Mouse (Mus musculus): ENCODE measurements around the gene BC037034. TPM values are rescaled to one million over a fixed set of nuclear protein-coding genes. Genes with fewer than 3 reads are reported as not detected.
A peak's percentile ranks its signal among the peaks of the same experiment; 100 is the strongest.

The BC037034 gene
- polyA plus RNA-seq, 1 experiment from 2014 or later, result 3.9 TPM

GRCm38 (mm10) chr5:138280829-138281228 is 17.0 kb upstream of the BC037034 start:
- H3K9me3 ChIP-seq (replicated peaks; ENCODE audit: control insufficient read depth, low read length), result no peaks in the 10 kb centered on the region; the same call in 1 of the 2 replicates
- DNase-seq (ENCODE audit: low spot score) (no peak), ATAC-seq (replicated peaks; ENCODE audit: insufficient number of reproducible peaks, low FRiP score, low TSS enrichment, low read depth) (no peak)
- H3K4me2 ChIP-seq (ENCODE audit: low read depth, low read length), result no peak overlapping the region
- H3K4me1 ChIP-seq (ENCODE audit: control insufficient read depth, insufficient read depth, low read length), result peaks cover 13% of the 10 kb centered on the region
- H3K27ac ChIP-seq (replicated peaks; ENCODE audit: low read depth, low read length), result no peak overlapping the region
- H3K4me3 ChIP-seq (ENCODE audit: low read depth, low read length), result no peak overlapping the region; the same call in 1 of the 2 replicates
- no peaks in the 10 kb centered on the region for H3K27me3 ChIP-seq (ENCODE audit: control insufficient read depth, insufficient read depth, low read length)
- H3K9ac ChIP-seq (replicated peaks; ENCODE audit: low read length), result no peak overlapping the region
- H3K36me3 ChIP-seq (replicated peaks; ENCODE audit: control insufficient read depth, insufficient read depth, low read depth, low read length), result peaks cover 2% of the 10 kb centered on the region; the same call in 1 of the 2 replicates
- WGBS, result 87% methylated on average over 15 of the region's 15 CpGs

- DNase-seq (ENCODE audit: low spot score) (no peak), ATAC-seq (replicated peaks; ENCODE audit: insufficient number of reproducible peaks, low FRiP score, low TSS enrichment, low read depth) (no peak)
- Histone ChIP-seq H3K9me3 (replicated peaks; ENCODE audit: control insufficient read depth, low read length) (no peaks in the 10 kb centered on the region; the same call in 1 of the 2 replicates), H3K27me3 (ENCODE audit: control insufficient read depth, insufficient read depth, low read length) (no peaks in the 10 kb centered on the region), H3K4me2 (ENCODE audit: low read depth, low read length) (peak overlapping the region; percentile 27; the same call in 1 of the 2 replicates), H3K27ac (replicated peaks; ENCODE audit: low read depth, low read length) (no peak overlapping the region), H3K4me3 (ENCODE audit: low read depth, low read length) (peak overlapping the region; percentile 9; the same call in 1 of the 2 replicates), H3K9ac (replicated peaks; ENCODE audit: low read length) (no peak overlapping the region), H3K36me3 (replicated peaks; ENCODE audit: control insufficient read depth, insufficient read depth, low read depth, low read length) (peaks cover 2% of the 10 kb centered on the region; the same call in 1 of the 2 replicates), H3K4me1 (ENCODE audit: control insufficient read depth, insufficient read depth, low read length) (peaks cover 15% of the 10 kb centered on the region)
- 26% methylated on average over 25 of the region's 26 CpGs for WGBS
Observed at GRCm38 (mm10) chr5:138280425-138280768, 16.6 kb upstream of the BC037034 start.

GRCm38 (mm10) chr5:138279585-138280424 is 16.0 kb upstream of the BC037034 start, which contains the start of the genes Gm43720, Gpc2 and Stag3:
Gene Gm43720, minus strand, starts transcription at chr5:138279958.
Gene Gpc2, minus strand, starts transcription at chr5:138280005.
Gene Stag3, plus strand, starts transcription at chr5:138280240.
- peak; percentile 99 for DNase-seq (ENCODE audit: low spot score)

GRCm38 (mm10) chr5:138277994-138278393 is 14.2 kb upstream of the BC037034 start:
- 89% methylated on average over 7 of the region's 7 CpGs for WGBS
- Histone ChIP-seq H3K4me3 (ENCODE audit: low read depth, low read length) (no peak overlapping the region), H3K4me1 (ENCODE audit: control insufficient read depth, insufficient read depth, low read length) (peaks cover 20% of the 10 kb centered on the region), H3K4me2 (ENCODE audit: low read depth, low read length) (peak overlapping the region; percentile 67; the same call in 1 of the 2 replicates), H3K27me3 (ENCODE audit: control insufficient read depth, insufficient read depth, low read length) (no peaks in the 10 kb centered on the region), H3K9ac (replicated peaks; ENCODE audit: low read length) (peak overlapping the region; percentile 68; the same call in 1 of the 2 replicates), H3K9me3 (replicated peaks; ENCODE audit: control insufficient read depth, low read length) (no peaks in the 10 kb centered on the region; the same call in 1 of the 2 replicates), H3K36me3 (replicated peaks; ENCODE audit: control insufficient read depth, insufficient read depth, low read depth, low read length) (peaks cover 2% of the 10 kb centered on the region; the same call in 1 of the 2 replicates), H3K27ac (replicated peaks; ENCODE audit: low read depth, low read length) (no peak overlapping the region)
- ATAC-seq (replicated peaks; ENCODE audit: insufficient number of reproducible peaks, low FRiP score, low TSS enrichment, low read depth), result no peak
- DNase-seq (ENCODE audit: low spot score), result no peak

More at GRCm38 (mm10) chr5:138279585-138280424, 16.0 kb upstream of the BC037034 start, which contains the start of the genes Gm43720, Gpc2 and Stag3:
- peak; percentile 99 for ATAC-seq (replicated peaks; ENCODE audit: insufficient number of reproducible peaks, low FRiP score, low TSS enrichment, low read depth)
- no peak within 1 kb of the TSS for H3K27ac ChIP-seq (replicated peaks; ENCODE audit: low read depth, low read length)
- H3K4me3 ChIP-seq (ENCODE audit: low read depth, low read length), result peak within 1 kb of the TSS; percentile 70
- H3K9ac ChIP-seq (replicated peaks; ENCODE audit: low read length), result peak within 1 kb of the TSS; percentile 68
- H3K9me3 ChIP-seq (replicated peaks; ENCODE audit: control insufficient read depth, low read length), result no peaks in the 10 kb centered on the region; the same call in 1 of the 2 replicates
- under 1% methylated on average over 56 of the region's 56 CpGs for WGBS
- no peaks in the 10 kb centered on the region for H3K27me3 ChIP-seq (ENCODE audit: control insufficient read depth, insufficient read depth, low read length)
- peaks cover 2% of the 10 kb centered on the region; the same call in 1 of the 2 replicates for H3K36me3 ChIP-seq (replicated peaks; ENCODE audit: control insufficient read depth, insufficient read depth, low read depth, low read length)
- H3K4me1 ChIP-seq (ENCODE audit: control insufficient read depth, insufficient read depth, low read length), result peaks cover 20% of the 10 kb centered on the region
- H3K4me2 ChIP-seq (ENCODE audit: low read depth, low read length), result peak within 1 kb of the TSS; percentile 67

- Histone ChIP-seq H3K4me3 (ENCODE audit: low read depth, low read length) (peak overlapping the region; percentile 15), H3K36me3 (replicated peaks; ENCODE audit: control insufficient read depth, insufficient read depth, low read depth, low read length) (peaks cover 2% of the 10 kb centered on the region; the same call in 1 of the 2 replicates), H3K27me3 (ENCODE audit: control insufficient read depth, insufficient read depth, low read length) (no peaks in the 10 kb centered on the region), H3K27ac (replicated peaks; ENCODE audit: low read depth, low read length) (no peak overlapping the region), H3K9ac (replicated peaks; ENCODE audit: low read length) (peak overlapping the region; percentile 32), H3K4me1 (ENCODE audit: control insufficient read depth, insufficient read depth, low read length) (peaks cover 22% of the 10 kb centered on the region), H3K4me2 (ENCODE audit: low read depth, low read length) (peak overlapping the region; percentile 49), H3K9me3 (replicated peaks; ENCODE audit: control insufficient read depth, low read length) (no peaks in the 10 kb centered on the region; the same call in 1 of the 2 replicates)
- ATAC-seq (replicated peaks; ENCODE audit: insufficient number of reproducible peaks, low FRiP score, low TSS enrichment, low read depth), result no peak
- DNase-seq (ENCODE audit: low spot score), result peak; percentile 38
- WGBS, result 18% methylated on average over 41 of the region's 41 CpGs
Observed at GRCm38 (mm10) chr5:138275216-138276050, 11.6 kb upstream of the BC037034 start.

- H3K27me3 ChIP-seq (ENCODE audit: control insufficient read depth, insufficient read depth, low read length), result no peaks in the 10 kb centered on the region
- no peak overlapping the region for H3K27ac ChIP-seq (replicated peaks; ENCODE audit: low read depth, low read length)
- 67% methylated on average over 8 of the region's 8 CpGs for WGBS
- no peak overlapping the region for H3K4me3 ChIP-seq (ENCODE audit: low read depth, low read length)
- no peak overlapping the region for H3K4me2 ChIP-seq (ENCODE audit: low read depth, low read length)
- H3K4me1 ChIP-seq (ENCODE audit: control insufficient read depth, insufficient read depth, low read length), result peaks cover 22% of the 10 kb centered on the region
- ATAC-seq (replicated peaks; ENCODE audit: insufficient number of reproducible peaks, low FRiP score, low TSS enrichment, low read depth) (no peak), DNase-seq (ENCODE audit: low spot score) (no peak)
- H3K9ac ChIP-seq (replicated peaks; ENCODE audit: low read length), result no peak overlapping the region
- no peaks in the 10 kb centered on the region for H3K9me3 ChIP-seq (replicated peaks; ENCODE audit: control insufficient read depth, low read length)
- peaks cover 2% of the 10 kb centered on the region; the same call in 1 of the 2 replicates for H3K36me3 ChIP-seq (replicated peaks; ENCODE audit: control insufficient read depth, insufficient read depth, low read depth, low read length)
Observed at GRCm38 (mm10) chr5:138274186-138274585, 10.4 kb upstream of the BC037034 start.

- Histone ChIP-seq H3K27ac (replicated peaks; ENCODE audit: low read depth, low read length) (peak within 1 kb of the TSS; percentile 54), H3K4me2 (ENCODE audit: low read depth, low read length) (peak within 1 kb of the TSS; percentile 28), H3K9me3 (replicated peaks; ENCODE audit: control insufficient read depth, low read length) (no peaks in the 10 kb centered on the region), H3K4me1 (ENCODE audit: control insufficient read depth, insufficient read depth, low read length) (peaks cover 19% of the 10 kb centered on the region), H3K4me3 (ENCODE audit: low read depth, low read length) (0 out of 2 replicates have a peak within 1 kb of the TSS, but pooled peaks have one; percentile 14), H3K36me3 (replicated peaks; ENCODE audit: control insufficient read depth, insufficient read depth, low read depth, low read length) (no peaks in the 10 kb centered on the region; the same call in 1 of the 2 replicates), H3K27me3 (ENCODE audit: control insufficient read depth, insufficient read depth, low read length) (no peaks in the 10 kb centered on the region), H3K9ac (replicated peaks; ENCODE audit: low read length) (peak within 1 kb of the TSS; percentile 49)
- peak; percentile 69 for DNase-seq (ENCODE audit: low spot score)
- WGBS, result under 1% methylated on average over 12 of the region's 12 CpGs
- ATAC-seq (replicated peaks; ENCODE audit: insufficient number of reproducible peaks, low FRiP score, low TSS enrichment, low read depth), result peak; percentile 40; the same call in 1 of the 2 replicates
Observed at GRCm38 (mm10) chr5:138272409-138272923, 8.6 kb upstream of the BC037034 start, which contains the start of gene Gal3st4. Gene Gal3st4, minus strand, starts transcription at chr5:138272840.
